ENCODE assay signal across 15 mouse cellular contexts in the genomic region with DNA sequence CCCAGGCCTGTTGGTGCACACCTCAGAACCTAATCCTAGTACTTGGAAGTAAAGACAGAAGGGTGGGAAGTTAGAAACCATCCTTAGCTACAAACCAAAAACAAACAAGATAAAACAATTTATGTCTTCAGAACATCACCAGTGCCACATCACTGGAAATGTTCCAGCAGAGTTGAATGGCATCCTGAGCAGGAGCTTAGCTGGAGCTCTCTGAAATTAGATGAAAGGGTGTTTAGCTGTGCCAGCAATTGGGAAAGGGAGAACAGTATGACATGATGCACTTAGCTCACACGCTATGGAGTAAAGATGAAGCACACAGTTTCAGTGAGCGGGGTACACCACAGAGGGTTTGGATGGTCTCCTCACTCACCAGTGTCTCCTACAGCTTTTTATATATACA.
"Had no signal": no experiment of that assay in that cellular context is flagged by ENCODE, and none has a peak within 500 bp of the region (broad histone marks: within the 10 kb centered on the region; RNA-seq: fewer than 3 reads in every experiment).

No protein-coding gene starts in this region.

- H3K27me3 ChIP-seq: limb, embryonic 13.5 days; midbrain, embryonic 13.5 days had no signal

- DNase-seq: kidney, adult 9 months; kidney, postnatal 14 days; kidney, postnatal 4 days; liver, postnatal 0 days; lung, embryonic 14.5 days; thymus, adult 18-20 months; thymus, postnatal 4 days had no signal

- ATAC-seq: liver, postnatal 0 days; lung, postnatal 0 days; midbrain, embryonic 13.5 days; midbrain, embryonic 16.5 days had no signal

- H3K4me2 ChIP-seq: limb, embryonic 13.5 days; liver, embryonic 11.5 days; lung, embryonic 14.5 days; midbrain, embryonic 13.5 days had no signal

- H3K9me3 ChIP-seq: limb, embryonic 10.5 days; limb, embryonic 13.5 days; midbrain, embryonic 13.5 days had no signal

- H3K27ac ChIP-seq: limb, embryonic 10.5 days; limb, embryonic 13.5 days; liver, embryonic 14.5 days; macrophage; midbrain, embryonic 13.5 days had no signal

- H3K4me3 ChIP-seq: limb, embryonic 10.5 days; limb, embryonic 13.5 days; midbrain, embryonic 13.5 days had no signal

- H3K9ac ChIP-seq: limb, embryonic 13.5 days; liver, embryonic 14.5 days; liver, postnatal 0 days; lung, embryonic 14.5 days; midbrain, embryonic 13.5 days had no signal

- H3K36me3 ChIP-seq: limb, embryonic 10.5 days; limb, embryonic 13.5 days; midbrain, embryonic 13.5 days had no signal
